Mouse (Mus musculus) midbrain, embryonic 13.5 days (tissue): ENCODE measurements around the gene Nap1l5. TPM values are rescaled to one million over a fixed set of nuclear protein-coding genes. Genes with fewer than 3 reads are reported as not detected.
A peak's percentile ranks its signal among the peaks of the same experiment; 100 is the strongest.

Source experiments
- ATAC-seq: fragments of 200-750 bp; cut with Nextera tagmentation; 2 replicates; pipeline ENCODE4 v1.8.0; 2017; ENCODE audit warnings: mild to moderate bottlenecking, moderate TSS enrichment, moderate library complexity
- H3K27ac ChIP-seq: fragments of 300-500 bp; sonication (generic); 2 replicates; pipeline ENCODE4 v1.5.1; 2015; ENCODE audit warnings: inconsistent platforms, mild to moderate bottlenecking, moderate library complexity
- H3K27me3 ChIP-seq: fragments of 300-500 bp; sonication (generic); 2 replicates; pipeline ENCODE4 v1.6.1; 2015; ENCODE audit warnings: mild to moderate bottlenecking, inconsistent platforms
- H3K36me3 ChIP-seq: fragments of 300-500 bp; sonication (generic); 2 replicates; pipeline ENCODE4 v1.6.1; 2015; ENCODE audit warnings: mild to moderate bottlenecking, inconsistent platforms
- H3K4me1 ChIP-seq: fragments of 300-500 bp; sonication (generic); replicated peaks from 2 replicates; pipeline ENCODE4 v1.6.1; 2015; ENCODE audit warnings: inconsistent platforms
- H3K4me2 ChIP-seq: fragments of 300-500 bp; sonication (generic); replicated peaks from 2 replicates; pipeline ENCODE4 v1.6.1; 2015; ENCODE audit warnings: moderate library complexity, mild to moderate bottlenecking, inconsistent platforms
- H3K4me3 ChIP-seq: fragments of 300-500 bp; sonication (generic); replicated peaks from 2 replicates; pipeline ENCODE4 v1.5.1; 2015; ENCODE audit warnings: mild to moderate bottlenecking, inconsistent platforms
- H3K9ac ChIP-seq: fragments of 300-500 bp; sonication (generic); replicated peaks from 2 replicates; pipeline ENCODE4 v1.6.1; 2015; ENCODE audit warnings: mild to moderate bottlenecking, inconsistent platforms
- H3K9me3 ChIP-seq: fragments of 300-500 bp; sonication (generic); 2 replicates; pipeline ENCODE4 v1.6.1; 2016; ENCODE audit warnings: mild to moderate bottlenecking, inconsistent platforms
- WGBS: fragments of 180-500 bp; shearing (Covaris S2); methylation state at CpG from one replicate; pipeline ENCODE4 v1.1.7; 2015; 5-methylcytosine and 5-hydroxymethylcytosine counted together
- polyA plus RNA-seq: library from polyadenylated mRNA; unstranded; fragments of >200 nt; fragmentation: Nextera tagmentation; extraction: Ambion mirVana; gene quantifications from 2 replicates; pipeline ENCODE4 v1.2.1, GENCODE M21; 2015

Gene Nap1l5
- polyA plus RNA-seq, 1 experiment from 2014 or later = 135 TPM

GRCm38 (mm10) chr6:58862446-58862993, 44.4 kb downstream of the Nap1l5 start:
- Histone ChIP-seq H3K4me3 (no peak overlapping the region), H3K27me3 (no peaks in the 10 kb centered on the region), H3K4me2 (no peak overlapping the region), H3K4me1 (peaks cover 8% of the 10 kb centered on the region), H3K27ac (no peak overlapping the region), H3K9me3 (no peaks in the 10 kb centered on the region), H3K9ac (no peak overlapping the region), H3K36me3 (no peaks in the 10 kb centered on the region)
- ATAC-seq = peak; percentile 53
- 73% methylated on average over 9 of the region's 9 CpGs for WGBS

GRCm38 (mm10) chr6:58859517-58859916, 47.4 kb downstream of the Nap1l5 start:
- Histone ChIP-seq H3K9ac (no peak overlapping the region), H3K4me2 (no peak overlapping the region), H3K27me3 (no peaks in the 10 kb centered on the region), H3K4me3 (no peak overlapping the region), H3K4me1 (peaks cover 19% of the 10 kb centered on the region), H3K36me3 (no peaks in the 10 kb centered on the region), H3K9me3 (no peaks in the 10 kb centered on the region), H3K27ac (no peak overlapping the region)
- no peak for ATAC-seq
- WGBS = 70% methylated on average over 4 of the region's 4 CpGs

GRCm38 (mm10) chr6:58856494-58856893, 50.4 kb downstream of the Nap1l5 start:
- 62% methylated on average over 2 of the region's 2 CpGs for WGBS
- Histone ChIP-seq H3K36me3 (no peaks in the 10 kb centered on the region), H3K9me3 (no peaks in the 10 kb centered on the region), H3K4me2 (no peak overlapping the region), H3K27ac (peak overlapping the region; percentile 36; the same call in 1 of the 2 replicates), H3K9ac (no peak overlapping the region), H3K4me1 (peaks cover 11% of the 10 kb centered on the region), H3K4me3 (no peak overlapping the region), H3K27me3 (no peaks in the 10 kb centered on the region)
- ATAC-seq = no peak

GRCm38 (mm10) chr6:58855676-58856367, 51.1 kb downstream of the Nap1l5 start:
- WGBS = 68% methylated on average over 10 of the region's 10 CpGs
- Histone ChIP-seq H3K9me3 (no peaks in the 10 kb centered on the region), H3K27me3 (no peaks in the 10 kb centered on the region), H3K36me3 (no peaks in the 10 kb centered on the region), H3K27ac (peak overlapping the region; percentile 36), H3K4me3 (no peak overlapping the region), H3K4me2 (no peak overlapping the region), H3K4me1 (peaks cover 11% of the 10 kb centered on the region), H3K9ac (no peak overlapping the region)
- ATAC-seq = peak; percentile 75

Other genes with a start within 250 kb of the Nap1l5 start
- 17.2 and 19.3 TPM in 2 replicates for gene Herc3, start 75.6 kb downstream of the Nap1l5 start, polyA plus RNA-seq
- gene Fam13a, start 117.5 kb upstream of the Nap1l5 start, polyA plus RNA-seq = 8.2 and 8.6 TPM in 2 replicates